Mouse (Mus musculus): ENCODE measurements around the gene Gabbr2.

- TF ChIP-seq CTCF (conservative IDR thresholded peaks at IDR 0.05 in 1 of 2, IDR thresholded peaks at IDR 0.05 in 1 of 2; ENCODE audit: low read depth in 2 of 2, low read length in 2 of 2) (no peak), EP300 (IDR thresholded peaks at IDR 0.05; ENCODE audit: low read length) (no peak), POLR2A (IDR thresholded peaks at IDR 0.05; ENCODE audit: low read depth, low read length) (no peak), ZKSCAN1 (IDR thresholded peaks at IDR 0.05; ENCODE audit: borderline replicate concordance, low read depth, low read length) (no peak), ZMIZ1 (IDR thresholded peaks at IDR 0.05; ENCODE audit: low read depth, low read length) (no peak), MXI1 (IDR thresholded peaks at IDR 0.05; ENCODE audit: low read depth, low read length) (no peak), POLR2AphosphoS2 (IDR thresholded peaks at IDR 0.05; ENCODE audit: low read depth, low read length) (no peak), HCFC1 (IDR thresholded peaks at IDR 0.05; ENCODE audit: low read depth, low read length) (no peak), SMC3 (IDR thresholded peaks at IDR 0.05; ENCODE audit: low read depth, low read length) (no peak), USF1 (IDR thresholded peaks at IDR 0.05; ENCODE audit: low read depth, low read length) (no peak), TCF12 (IDR thresholded peaks at IDR 0.05; ENCODE audit: low read depth, low read length) (no peak), MAX (IDR thresholded peaks at IDR 0.05; ENCODE audit: low read length) (no peak), E2F4 (IDR thresholded peaks at IDR 0.05; ENCODE audit: insufficient replicate concordance, low read depth, low read length) (no peak)
These were observed 242.7 kb downstream of the Gabbr2 start for GRCm38 (mm10) chr4:46749015-46749414.
